Mouse (Mus musculus) heart, postnatal 0 days (tissue): ENCODE measurements around the gene Hmbs.

ENCODE experiments used
- CTCF ChIP-seq: IDR thresholded peaks from 2 replicates; pipeline ENCODE4 v1.5.1; 2016; ENCODE audit warnings: antibody characterized with exemption, control low read depth, low read depth
- EP300 ChIP-seq: IDR thresholded peaks from 2 replicates; pipeline ENCODE4 v1.6.1; 2016; ENCODE audit warnings: antibody characterized with exemption, low read depth

DNA sequence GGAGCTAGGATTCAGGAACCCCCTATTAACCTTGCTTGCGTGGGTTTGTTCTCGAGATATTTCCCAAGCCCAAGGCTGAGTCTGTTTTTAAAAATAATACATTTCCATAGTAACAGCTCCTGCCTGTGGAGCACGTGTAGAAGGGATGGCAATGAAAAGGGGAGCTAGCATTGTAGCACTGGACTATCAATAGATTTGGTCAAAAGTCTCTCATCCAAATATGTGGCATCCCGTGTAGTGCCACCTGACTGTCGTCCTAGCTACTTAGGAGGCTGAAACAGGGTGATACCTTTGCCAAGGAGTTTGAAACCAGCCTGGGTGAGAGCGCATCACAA is 23.3 kb downstream of the Hmbs start:
- no peak for TF ChIP-seq EP300
- no peak for TF ChIP-seq CTCF
